ENCODE assay signal across 28 mouse cellular contexts in genomic region chr10:11755105-11755730, GRCm38 (mm10).
A peak's percentile ranks its signal among the peaks of the same experiment; 100 is the strongest.
DNase-seq lines count a peak whose midpoint lies in the region; ATAC-seq lines count a peak whose summit lies in the region.
"Had no signal": no experiment of that assay in that cellular context is flagged by ENCODE, and none has a peak within 500 bp of the region (broad histone marks: within the 10 kb centered on the region; RNA-seq: fewer than 3 reads in every experiment).

No protein-coding gene starts in this region.

- no peak overlapping the region for H3K4me2 ChIP-seq in forebrain, embryonic 11.5 days (ENCODE audit: low read depth, low read length, severe bottlenecking)
- no peak overlapping the region for H3K4me2 ChIP-seq in midbrain, embryonic 12.5 days (replicated peaks)
- no peak overlapping the region for H3K4me2 ChIP-seq in midbrain, embryonic 16.5 days (ENCODE audit: low read length)
- H3K4me2 ChIP-seq: embryonic facial prominence, embryonic 12.5 days; embryonic facial prominence, embryonic 15.5 days; heart, embryonic 12.5 days; heart, embryonic 15.5 days; hindbrain, embryonic 13.5 days had no signal

- no peak overlapping the region for H3K4me3 ChIP-seq in forebrain, embryonic 11.5 days (ENCODE audit: low read depth, low read length)
- H3K4me3 ChIP-seq in forebrain, embryonic 10.5 days = no peak overlapping the region
- H3K4me3 ChIP-seq in midbrain, embryonic 12.5 days = no peak overlapping the region
- H3K4me3 ChIP-seq in midbrain, embryonic 10.5 days = no peak overlapping the region
- H3K4me3 ChIP-seq in midbrain, embryonic 16.5 days (ENCODE audit: low read depth, low read length) = no peak overlapping the region
- H3K4me3 ChIP-seq: embryonic facial prominence, embryonic 12.5 days; embryonic facial prominence, embryonic 15.5 days; gastrocnemius, adult 2 months; heart, embryonic 12.5 days; heart, embryonic 15.5 days; hindbrain, embryonic 10.5 days; hindbrain, embryonic 13.5 days had no signal

- H3K27me3 ChIP-seq in forebrain, embryonic 11.5 days (ENCODE audit: control insufficient read depth, insufficient read depth, low read length) = no peaks in the 10 kb centered on the region
- no peaks in the 10 kb centered on the region for H3K27me3 ChIP-seq in forebrain, embryonic 10.5 days (ENCODE audit: poor library complexity, severe bottlenecking)
- H3K27me3 ChIP-seq in midbrain, embryonic 12.5 days = no peaks in the 10 kb centered on the region
- H3K27me3 ChIP-seq in midbrain, embryonic 10.5 days (ENCODE audit: low read depth, poor library complexity, severe bottlenecking) = no peaks in the 10 kb centered on the region
- H3K27me3 ChIP-seq in midbrain, embryonic 16.5 days (ENCODE audit: control insufficient read depth, insufficient read depth, low read depth, low read length) = no peaks in the 10 kb centered on the region
- H3K27me3 ChIP-seq: embryonic facial prominence, embryonic 12.5 days; embryonic facial prominence, embryonic 15.5 days; heart, embryonic 12.5 days; heart, embryonic 15.5 days; hindbrain, embryonic 13.5 days; Patski had no signal

- H3K27ac ChIP-seq in forebrain, embryonic 11.5 days (ENCODE audit: low read depth, low read length) = no peak overlapping the region
- no peak overlapping the region for H3K27ac ChIP-seq in forebrain, embryonic 10.5 days
- no peak overlapping the region for H3K27ac ChIP-seq in midbrain, embryonic 12.5 days (replicated peaks)
- H3K27ac ChIP-seq in midbrain, embryonic 10.5 days (replicated peaks) = no peak overlapping the region
- no peak overlapping the region for H3K27ac ChIP-seq in midbrain, embryonic 16.5 days (ENCODE audit: low read length)
- H3K27ac ChIP-seq: embryonic facial prominence, embryonic 12.5 days; embryonic facial prominence, embryonic 15.5 days; gastrocnemius, adult 2 months; heart, embryonic 15.5 days; hindbrain, embryonic 10.5 days; hindbrain, embryonic 13.5 days had no signal

- H3K36me3 ChIP-seq in forebrain, embryonic 11.5 days (ENCODE audit: control insufficient read depth, insufficient read depth, low read length) = no peaks in the 10 kb centered on the region
- no peaks in the 10 kb centered on the region for H3K36me3 ChIP-seq in forebrain, embryonic 10.5 days (replicated peaks)
- no peaks in the 10 kb centered on the region for H3K36me3 ChIP-seq in midbrain, embryonic 12.5 days
- no peaks in the 10 kb centered on the region for H3K36me3 ChIP-seq in midbrain, embryonic 10.5 days
- no peaks in the 10 kb centered on the region for H3K36me3 ChIP-seq in midbrain, embryonic 16.5 days (ENCODE audit: control insufficient read depth, insufficient read depth, low read length)
- H3K36me3 ChIP-seq: embryonic facial prominence, embryonic 12.5 days; embryonic facial prominence, embryonic 15.5 days; heart, embryonic 12.5 days; heart, embryonic 15.5 days; hindbrain, embryonic 10.5 days; hindbrain, embryonic 13.5 days had no signal

- no peak for DNase-seq in forebrain, embryonic 11.5 days (ENCODE audit: low spot score)
- DNase-seq in forebrain, embryonic 10.5 days (ENCODE audit: extremely low spot score, low spot score) = no peak
- DNase-seq in midbrain, embryonic 10.5 days (ENCODE audit: low spot score) = no peak
- DNase-seq in MN1 (ENCODE audit: low spot score) = peak; percentile 71
- DNase-seq in right cerebral cortex, postnatal 10 days (ENCODE audit: low spot score in 2 of 2) = no peak
- DNase-seq in lung, postnatal 4 days = no peak
- DNase-seq: adrenal gland, postnatal 10 days; adrenal gland, postnatal 36 days; cerebellum, adult 11 months; cerebellum, adult 2 months; cerebellum, adult 9-11 months; cerebellum, postnatal 25 days; gastrocnemius, adult 2 months; gastrocnemius, postnatal 14 days; heart, adult 11 months; heart, postnatal 10 days; heart, postnatal 36 days had no signal

- peak; percentile 69 for ATAC-seq in forebrain, embryonic 11.5 days (replicated peaks; ENCODE audit: low FRiP score)
- ATAC-seq in midbrain, embryonic 12.5 days (ENCODE audit: low FRiP score, low read depth) = peak; percentile 30; the same call in 1 of the 2 replicates
- peak; percentile 51; the same call in 1 of the 2 replicates for ATAC-seq in midbrain, embryonic 16.5 days
- ATAC-seq: forebrain, embryonic 16.5 days; hindbrain, embryonic 16.5 days; Patski had no signal

- H3K4me1 ChIP-seq in forebrain, embryonic 11.5 days (replicated peaks; ENCODE audit: control insufficient read depth, insufficient read depth, low read length) = no peaks in the 10 kb centered on the region
- no peaks in the 10 kb centered on the region for H3K4me1 ChIP-seq in forebrain, embryonic 10.5 days
- no peaks in the 10 kb centered on the region for H3K4me1 ChIP-seq in midbrain, embryonic 12.5 days
- H3K4me1 ChIP-seq in midbrain, embryonic 10.5 days = no peaks in the 10 kb centered on the region
- H3K4me1 ChIP-seq in midbrain, embryonic 16.5 days (ENCODE audit: control insufficient read depth, insufficient read depth, low read length) = no peaks in the 10 kb centered on the region
- H3K4me1 ChIP-seq: embryonic facial prominence, embryonic 12.5 days; embryonic facial prominence, embryonic 15.5 days; heart, embryonic 12.5 days; heart, embryonic 15.5 days; hindbrain, embryonic 10.5 days; hindbrain, embryonic 13.5 days had no signal

- 68% methylated on average over 5 of the region's 5 CpGs for WGBS in forebrain, embryonic 11.5 days
- 85% methylated on average over 5 of the region's 5 CpGs for WGBS in forebrain, embryonic 10.5 days
- WGBS in midbrain, embryonic 12.5 days = 77% methylated on average over 5 of the region's 5 CpGs
- WGBS in midbrain, embryonic 10.5 days = 88% methylated on average over 5 of the region's 5 CpGs
- 68% methylated on average over 5 of the region's 5 CpGs for WGBS in midbrain, embryonic 16.5 days

- H3K9me3 ChIP-seq in forebrain, embryonic 11.5 days (ENCODE audit: control insufficient read depth, low read length) = no peaks in the 10 kb centered on the region
- H3K9me3 ChIP-seq in forebrain, embryonic 10.5 days = no peaks in the 10 kb centered on the region
- no peaks in the 10 kb centered on the region for H3K9me3 ChIP-seq in midbrain, embryonic 12.5 days
- no peaks in the 10 kb centered on the region for H3K9me3 ChIP-seq in midbrain, embryonic 10.5 days (replicated peaks)
- H3K9me3 ChIP-seq in midbrain, embryonic 16.5 days (replicated peaks; ENCODE audit: control insufficient read depth, low read length, poor library complexity, severe bottlenecking) = no peaks in the 10 kb centered on the region
- H3K9me3 ChIP-seq: embryonic facial prominence, embryonic 12.5 days; embryonic facial prominence, embryonic 15.5 days; heart, embryonic 12.5 days; heart, embryonic 15.5 days; hindbrain, embryonic 10.5 days; hindbrain, embryonic 13.5 days had no signal

- no peak overlapping the region for H3K9ac ChIP-seq in forebrain, embryonic 11.5 days (ENCODE audit: low read length)
- no peak overlapping the region for H3K9ac ChIP-seq in midbrain, embryonic 12.5 days (replicated peaks)
- H3K9ac ChIP-seq in midbrain, embryonic 16.5 days (ENCODE audit: low read depth, low read length) = no peak overlapping the region
- H3K9ac ChIP-seq: embryonic facial prominence, embryonic 12.5 days; embryonic facial prominence, embryonic 15.5 days; heart, embryonic 12.5 days; heart, embryonic 15.5 days; hindbrain, embryonic 13.5 days had no signal
